Mouse (Mus musculus): Measurements from ENCODE around the gene Faiml. TPM values are rescaled to one million over a fixed set of nuclear protein-coding genes. Genes with fewer than 3 reads are reported as not detected.

The Faiml gene
- polyA plus RNA-seq, 1 experiment from 2014 or later: not detected

Other genes with a start within 250 kb of the Faiml start
- 0.14 TPM in 1 of 2 replicates, not detected in the other for gene Gm1123, start 201.5 kb downstream of the Faiml start, polyA plus RNA-seq (2015; fragmentation: Nextera tagmentation; extraction: Ambion mirVana)
- gene Pik3cb, start 96.6 kb downstream of the Faiml start, polyA plus RNA-seq (2015; fragmentation: Nextera tagmentation; extraction: Ambion mirVana): 4.1 and 4.6 TPM in 2 replicates
- 80.3 and 81.3 TPM in 2 replicates for gene Cep70, start 6.1 kb upstream of the Faiml start, polyA plus RNA-seq (2015; fragmentation: Nextera tagmentation; extraction: Ambion mirVana)
- gene Esyt3, start 121.3 kb upstream of the Faiml start, polyA plus RNA-seq (2015; fragmentation: Nextera tagmentation; extraction: Ambion mirVana): 0.26 and 0.31 TPM in 2 replicates
- gene Mras, start 200.1 kb upstream of the Faiml start, polyA plus RNA-seq (2015; fragmentation: Nextera tagmentation; extraction: Ambion mirVana): 43.4 and 44.8 TPM in 2 replicates
- gene Nme9, start 214.2 kb upstream of the Faiml start, polyA plus RNA-seq (2015; fragmentation: Nextera tagmentation; extraction: Ambion mirVana): 0.56 and 0.72 TPM in 2 replicates